Mouse (Mus musculus): ENCODE data around the gene Slc38a11.

Gene Slc38a11

DNA sequence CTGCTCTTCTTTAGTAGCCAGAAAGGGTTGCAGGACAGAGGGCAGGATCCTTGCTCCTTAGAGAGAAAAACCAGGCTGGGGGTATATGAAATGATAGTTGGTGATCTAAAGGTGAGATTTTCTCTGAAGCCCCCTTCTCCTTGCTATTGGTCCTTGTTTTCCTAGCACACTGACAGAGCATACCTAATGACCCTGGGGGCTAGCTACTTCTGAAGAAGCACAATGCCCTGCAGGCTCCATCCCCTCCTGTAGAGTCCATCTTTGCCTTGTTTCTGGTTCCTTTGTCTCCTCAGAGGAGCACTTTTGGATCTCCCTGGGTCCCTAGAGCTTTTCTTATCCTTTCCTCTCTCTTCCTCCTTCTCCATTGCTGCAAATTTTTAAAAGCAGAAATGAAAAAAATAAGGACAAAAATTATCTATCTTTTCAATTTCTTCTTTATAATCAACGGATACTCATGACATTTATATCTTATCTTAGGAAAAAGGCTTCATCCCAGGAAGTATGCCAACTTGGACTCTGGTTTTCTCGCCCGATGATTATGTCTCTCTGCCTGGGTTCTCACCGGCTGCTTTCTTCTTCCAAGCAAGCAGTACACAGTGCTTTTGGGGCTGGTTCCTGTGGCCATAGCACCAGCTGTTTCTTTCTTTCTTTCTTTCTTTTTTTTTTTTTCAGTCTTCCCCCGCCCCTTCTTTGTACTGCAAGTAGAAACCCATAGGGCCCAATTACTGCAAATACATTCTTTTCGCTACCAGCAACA is 41.7 kb downstream of the Slc38a11 start:
- DNase-seq (ENCODE audit: low spot score) = no peak

DNA sequence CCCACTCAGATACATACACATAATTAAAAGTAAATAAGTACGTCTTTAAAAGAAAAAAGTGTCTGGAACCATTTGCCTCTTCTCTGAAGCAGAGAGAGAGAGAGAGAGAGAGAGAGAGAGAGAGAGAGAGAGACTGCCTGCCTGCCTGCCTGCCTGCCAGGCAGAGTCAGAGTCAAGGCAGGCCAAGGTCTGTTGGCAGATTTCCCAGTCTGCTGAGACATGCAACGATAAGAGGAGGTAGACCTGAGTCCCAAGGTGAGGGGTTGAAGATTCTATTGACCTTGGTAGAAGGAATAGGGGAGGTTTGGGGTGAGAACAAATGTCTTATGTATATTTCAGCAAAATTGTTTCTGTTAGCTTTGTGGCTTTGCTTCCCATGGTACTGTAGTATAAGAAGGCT is 42.9 kb downstream of the Slc38a11 start:
- no peak for DNase-seq (ENCODE audit: low spot score)

DNA sequence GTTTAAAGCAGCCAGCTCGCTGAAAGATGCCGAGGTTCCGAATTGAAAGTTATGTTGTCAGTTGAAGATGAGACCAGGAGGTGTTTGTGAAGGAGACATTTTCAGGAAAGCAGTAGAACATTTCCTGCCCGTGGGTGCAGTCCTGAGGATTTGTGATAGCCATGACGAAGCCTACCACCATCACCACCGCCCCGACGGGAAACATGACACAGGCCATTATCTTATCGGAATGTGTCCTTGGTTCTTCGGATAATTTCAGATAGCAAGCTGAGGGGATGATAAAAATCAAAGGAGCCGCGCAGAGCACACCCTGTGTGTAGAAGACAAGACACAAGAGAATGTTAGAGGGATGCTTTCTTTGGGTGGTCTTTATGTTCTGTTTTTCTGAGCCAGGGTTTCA is 47.1 kb downstream of the Slc38a11 start:
- DNase-seq (ENCODE audit: low spot score) = no peak

DNA sequence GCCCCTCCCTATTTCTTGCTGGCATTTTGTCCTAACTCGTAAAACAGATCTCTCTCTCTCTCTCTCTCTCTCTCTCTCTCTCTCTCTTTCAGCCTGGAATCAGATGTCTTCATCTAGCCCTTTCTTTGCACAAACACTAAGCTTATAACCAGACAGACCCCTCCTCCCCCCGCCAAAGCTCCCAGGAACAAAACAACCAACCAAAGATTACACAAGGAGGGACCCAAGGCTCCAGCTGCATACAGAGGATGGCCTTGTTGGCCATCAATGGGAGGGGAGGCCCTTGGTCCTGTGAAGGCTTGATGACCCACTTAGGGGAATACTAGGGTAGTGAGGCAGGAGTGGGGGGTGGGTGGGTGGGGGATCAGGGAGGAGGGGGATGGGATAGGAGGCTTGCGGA is 52.6 kb downstream of the Slc38a11 start:
- DNase-seq (ENCODE audit: low spot score) = no peak

DNA sequence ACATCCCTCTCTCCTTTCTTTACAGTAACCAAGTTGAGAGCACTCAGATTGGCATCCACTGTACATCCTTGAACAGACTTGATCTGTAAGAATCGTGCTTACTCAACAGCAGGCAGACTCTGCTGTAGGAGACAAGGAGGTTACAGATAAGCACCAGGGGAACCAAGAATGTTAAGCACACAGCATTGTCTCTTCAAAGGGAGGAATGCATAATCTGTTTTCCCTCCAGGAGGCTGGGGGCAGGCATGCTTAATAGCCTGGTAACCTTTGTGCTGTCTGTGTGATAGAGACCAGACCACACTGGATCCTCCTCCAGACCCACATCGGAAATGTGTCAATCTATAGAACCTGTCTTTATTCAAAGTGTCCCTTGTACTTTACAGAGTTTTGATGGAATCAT is 67.3 kb downstream of the Slc38a11 start:
- DNase-seq (ENCODE audit: low spot score) = peak; percentile 51

DNA sequence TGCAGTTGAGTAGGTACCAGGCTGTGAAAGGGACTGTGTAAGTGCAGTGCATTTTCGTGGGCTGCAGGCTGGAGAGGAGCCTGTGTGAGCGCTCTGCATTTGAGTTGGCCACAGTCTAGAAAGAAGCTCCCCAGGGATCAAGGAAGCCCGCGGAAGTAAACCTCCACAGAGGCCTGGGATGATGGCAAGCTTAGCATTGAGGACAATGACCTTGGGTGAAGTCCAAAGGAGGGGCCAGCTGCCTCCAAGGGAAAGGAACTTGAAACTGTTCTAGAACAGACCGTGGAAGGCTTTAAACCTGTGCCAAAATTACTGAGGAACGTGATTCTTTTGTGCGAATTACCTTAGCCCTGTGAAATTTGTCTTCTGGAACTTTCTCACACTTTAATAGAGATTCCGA is 69.7 kb downstream of the Slc38a11 start:
- no peak for DNase-seq (ENCODE audit: low spot score)

DNA sequence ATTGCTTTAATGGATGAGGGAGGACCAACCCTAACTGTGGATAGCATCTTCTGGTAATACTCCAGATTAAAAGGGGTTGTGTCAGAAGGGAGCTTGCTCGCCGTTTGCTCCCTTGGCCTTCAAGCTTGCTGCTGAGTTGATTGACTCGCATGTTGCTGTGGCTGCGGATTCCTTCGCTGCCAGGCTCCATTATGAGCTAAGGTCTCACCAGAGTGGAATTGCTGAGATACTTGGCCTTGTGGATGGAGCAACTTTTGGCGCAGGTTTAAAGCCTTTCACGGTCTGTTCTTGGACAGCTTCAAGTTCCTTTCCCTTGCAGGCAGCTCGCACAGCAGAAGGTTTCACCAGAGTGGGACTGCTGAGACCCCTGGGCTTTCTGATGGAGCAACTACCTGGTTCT is 70.4 kb downstream of the Slc38a11 start:
- no peak for DNase-seq (ENCODE audit: low spot score)

DNA sequence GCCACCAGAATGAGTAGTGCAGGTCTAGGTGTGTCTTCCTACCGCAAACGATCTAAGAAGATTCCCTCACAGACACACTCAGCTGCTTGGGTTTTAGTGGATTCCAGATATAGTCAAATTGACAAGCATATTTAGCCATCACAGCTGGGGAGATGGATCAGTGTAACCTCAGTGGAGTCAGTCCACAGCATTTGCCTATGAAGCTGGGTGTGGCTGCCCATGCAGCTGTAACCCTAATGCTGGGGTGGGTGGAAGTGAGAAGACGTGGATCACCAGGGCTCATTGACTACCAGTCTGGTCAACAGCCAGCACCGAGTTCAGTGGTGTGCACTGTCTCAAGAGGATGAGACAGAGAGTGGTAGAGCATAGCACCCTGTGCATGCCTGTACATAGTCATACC is 74.1 kb downstream of the Slc38a11 start:
- no peak for DNase-seq (ENCODE audit: low spot score)

DNA sequence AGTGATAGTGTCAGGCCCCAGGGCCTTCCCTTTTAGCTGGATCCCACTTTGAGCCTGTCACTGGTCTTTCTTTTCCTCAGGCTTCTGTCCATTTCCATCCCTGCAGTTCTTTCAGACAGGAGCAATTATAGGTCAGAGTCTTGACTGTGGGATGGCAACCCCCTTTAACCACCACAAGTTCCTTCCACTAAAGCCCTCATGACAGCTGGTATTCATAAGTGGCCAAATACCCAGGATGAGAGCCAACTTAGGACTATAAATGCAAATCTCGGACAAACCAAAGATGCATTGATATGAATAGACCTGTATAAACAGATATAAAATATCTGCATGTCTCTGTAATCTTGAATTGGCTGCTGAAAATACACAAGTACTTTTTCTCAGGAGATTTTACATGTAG is 75.1 kb downstream of the Slc38a11 start:
- no peak for DNase-seq (ENCODE audit: low spot score)

DNA sequence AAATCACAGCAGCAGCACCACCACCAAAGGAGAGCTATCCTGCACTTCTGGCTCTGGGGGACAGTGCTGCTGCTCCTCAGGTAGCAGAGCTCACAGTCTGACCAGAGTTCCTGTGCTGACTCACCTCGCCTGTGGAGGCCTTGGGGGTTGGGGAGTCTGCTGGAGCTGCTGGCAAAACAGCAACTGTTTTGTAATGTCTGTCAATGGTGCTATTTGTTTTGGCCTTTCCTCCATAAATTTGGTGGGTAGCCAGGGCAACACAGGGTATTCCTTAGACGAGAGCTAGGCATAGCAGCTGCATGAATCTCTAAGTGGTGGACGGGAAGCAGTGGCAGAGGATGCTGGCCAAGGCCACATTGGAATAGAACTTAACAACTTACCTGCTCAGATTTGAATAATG is 78.5 kb downstream of the Slc38a11 start:
- DNase-seq (ENCODE audit: low spot score) = no peak

DNA sequence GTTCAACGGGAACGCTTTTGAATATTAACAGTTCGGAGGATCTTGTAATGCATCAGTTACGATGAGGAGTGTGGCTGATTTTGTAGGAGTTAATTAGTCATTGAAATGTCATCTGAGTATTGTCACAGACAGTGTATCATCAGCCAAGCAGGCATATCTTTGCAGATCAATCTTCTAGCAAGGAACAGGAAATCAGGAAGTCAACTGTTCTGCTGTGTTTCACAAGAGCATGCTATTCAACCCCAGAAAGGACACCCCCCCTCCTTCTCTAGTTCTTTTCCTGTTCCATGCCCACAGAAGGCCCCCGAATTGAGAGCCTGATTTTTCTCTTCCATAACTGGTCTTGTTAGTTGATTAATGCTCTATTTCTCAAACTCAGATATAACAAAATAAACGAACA is 80.9 kb downstream of the Slc38a11 start:
- no peak for DNase-seq (ENCODE audit: low spot score)

DNA sequence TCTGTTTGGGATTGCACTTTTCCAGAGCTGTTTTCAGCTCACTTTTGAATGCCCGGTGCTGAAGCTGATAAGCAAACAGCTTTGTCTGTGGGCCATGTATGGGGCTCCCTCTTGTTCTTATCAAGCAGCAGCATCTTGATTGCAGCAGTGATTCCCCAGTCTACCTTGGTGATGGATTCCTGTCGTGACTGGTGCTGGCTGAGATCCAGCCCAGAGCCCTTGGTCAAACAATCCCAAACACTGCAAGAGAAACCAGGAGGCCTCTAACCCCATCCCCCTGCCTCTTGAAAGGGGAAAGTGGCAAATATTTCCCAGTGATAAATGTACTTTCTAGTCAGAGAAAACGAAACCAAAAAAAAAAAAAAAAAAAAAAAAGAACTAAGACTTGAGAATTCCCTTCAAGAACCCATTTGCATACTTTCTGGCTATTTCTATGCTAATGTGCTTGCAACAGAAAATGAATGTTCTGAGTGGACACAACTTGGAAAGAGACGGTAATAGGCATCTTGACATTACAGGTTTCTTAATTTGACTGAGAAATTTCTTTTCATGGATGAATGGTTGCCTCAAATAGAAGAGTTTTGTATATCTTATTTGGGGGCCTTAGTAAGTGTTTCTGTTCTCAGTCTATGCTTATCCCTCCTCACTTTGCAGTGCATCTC is 84.7 kb downstream of the Slc38a11 start:
- no peak for DNase-seq (ENCODE audit: low spot score)

DNA sequence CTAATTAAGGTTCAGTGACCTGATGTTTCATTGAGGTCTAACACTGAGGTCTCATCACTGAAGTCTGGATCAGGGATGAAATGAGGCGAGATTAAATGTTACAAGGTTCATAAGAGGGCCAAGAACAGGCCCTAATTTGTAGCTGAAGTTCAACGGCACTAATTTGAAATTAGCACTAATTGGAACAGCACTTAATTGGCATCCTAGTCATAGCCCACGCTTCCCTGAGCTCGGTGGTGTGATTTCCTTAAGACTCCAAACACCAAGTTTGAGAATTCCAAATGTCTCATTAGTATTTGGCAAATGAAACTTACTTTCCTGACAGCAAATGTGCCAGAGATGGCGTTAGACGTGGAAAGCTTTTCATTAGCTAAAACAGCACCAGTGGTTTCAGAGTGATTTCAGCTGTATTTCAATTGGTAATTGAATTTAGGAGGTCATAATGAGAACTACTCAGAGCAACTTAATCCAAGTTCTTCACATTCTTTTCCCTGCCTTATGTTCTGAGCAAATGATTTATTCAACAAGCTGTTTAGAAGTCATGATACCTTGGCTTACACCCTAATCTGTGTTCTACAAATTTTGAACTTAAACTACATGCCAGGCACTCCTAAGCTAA is 88.3 kb downstream of the Slc38a11 start:
- no peak for DNase-seq (ENCODE audit: low spot score)

DNA sequence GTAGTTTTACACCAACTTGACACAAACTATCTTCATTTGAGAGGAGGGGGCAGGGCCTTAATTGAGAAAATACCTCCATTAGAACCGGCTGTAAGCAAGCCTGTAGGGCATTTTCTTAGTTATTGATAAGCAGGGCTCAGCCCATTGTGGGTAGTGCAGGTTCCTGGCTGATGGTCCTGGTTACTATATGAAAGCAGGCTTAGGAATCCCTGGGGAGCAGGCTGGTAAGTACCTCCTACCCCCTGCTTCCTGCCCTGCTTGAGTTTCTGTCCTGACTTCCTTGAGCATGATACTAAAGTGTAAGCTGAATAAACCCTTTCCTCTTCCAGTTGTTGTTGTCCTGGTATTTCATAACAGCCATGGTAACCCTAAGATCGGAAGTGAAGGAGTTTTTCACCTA is 89.9 kb downstream of the Slc38a11 start:
- DNase-seq (ENCODE audit: low spot score) = no peak

DNA sequence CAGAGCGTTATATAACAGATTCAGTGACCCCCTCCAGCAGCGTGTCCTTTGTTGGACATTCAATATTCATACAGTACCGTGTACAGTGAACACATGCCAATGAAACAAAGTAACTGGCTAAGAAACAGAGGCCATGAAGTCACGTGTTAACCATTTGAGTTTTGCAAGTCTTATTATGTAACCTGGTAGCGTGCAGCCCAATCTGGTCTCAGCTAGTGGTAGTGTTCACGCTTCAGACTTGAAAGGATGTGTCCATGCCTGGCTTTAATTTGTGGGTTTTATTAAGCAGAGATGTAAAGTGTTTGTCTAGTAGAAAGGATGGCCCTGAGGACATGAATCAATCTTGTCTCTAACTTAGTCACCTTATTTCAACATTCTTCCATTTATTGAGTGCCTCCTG is 95.1 kb downstream of the Slc38a11 start:
- no peak for DNase-seq (ENCODE audit: low spot score)

DNA sequence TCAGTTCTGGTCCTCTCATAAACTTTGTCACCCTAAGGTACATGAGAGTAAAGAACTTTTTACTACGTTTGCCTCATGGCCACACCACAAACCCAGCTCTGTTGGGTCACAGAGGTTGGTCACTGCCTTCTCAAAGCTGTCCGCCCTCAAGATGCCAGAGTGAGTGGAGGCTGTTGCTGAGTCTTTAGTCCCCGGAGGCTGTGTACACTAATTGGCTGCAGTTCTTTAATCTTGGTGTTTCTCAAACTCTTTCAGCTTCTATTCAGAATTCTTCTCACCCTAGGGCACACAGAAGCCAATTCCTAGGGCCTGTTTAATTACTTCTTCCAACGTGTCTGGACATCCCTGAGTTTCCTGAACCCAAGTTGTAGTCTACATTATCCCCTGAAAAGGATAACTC is 96.0 kb downstream of the Slc38a11 start:
- peak; percentile 23 for DNase-seq (ENCODE audit: low spot score)

DNA sequence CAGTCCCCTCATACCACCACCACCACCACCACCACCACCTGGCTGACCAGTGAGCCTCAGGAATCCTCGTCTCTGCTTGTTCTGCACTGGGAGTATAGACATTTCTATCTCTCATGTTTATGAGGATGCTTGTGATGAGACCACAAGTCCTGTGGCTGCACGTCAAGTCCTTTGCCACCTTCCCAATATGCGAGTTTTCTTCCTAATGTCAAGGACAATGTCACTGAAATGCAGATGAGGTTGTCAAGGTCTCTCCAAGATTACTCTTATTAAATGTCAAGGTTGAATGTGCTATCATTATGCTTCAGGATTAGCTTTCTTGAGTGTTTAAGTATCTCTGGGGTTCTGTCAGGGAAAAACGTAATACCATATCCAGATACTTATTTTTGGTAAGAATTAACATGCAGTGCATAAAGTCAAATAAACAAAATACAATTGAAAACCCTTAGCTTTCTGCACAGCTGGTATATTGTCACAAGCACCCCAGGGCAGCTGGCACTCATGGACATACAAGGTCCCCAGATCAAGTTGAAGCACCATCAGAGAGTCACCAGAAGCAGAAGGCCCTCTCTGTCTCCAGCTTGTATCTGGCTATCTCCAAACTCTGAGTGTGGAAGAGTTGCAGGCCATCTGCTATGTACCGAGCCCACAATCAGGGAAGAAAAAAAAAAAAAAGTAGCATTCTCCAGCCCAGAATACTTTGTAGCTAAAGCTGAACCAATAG is 97.1 kb downstream of the Slc38a11 start:
- no peak for DNase-seq (ENCODE audit: low spot score)
